Mouse (Mus musculus): Measurements from ENCODE around the gene Stx11. TPM values are rescaled to one million over a fixed set of nuclear protein-coding genes. Genes with fewer than 3 reads are reported as not detected.

Gene Stx11
- 1.3 TPM in 2 replicates for polyA plus RNA-seq (2015; fragmentation: Nextera tagmentation; extraction: Ambion mirVana)

DNA sequence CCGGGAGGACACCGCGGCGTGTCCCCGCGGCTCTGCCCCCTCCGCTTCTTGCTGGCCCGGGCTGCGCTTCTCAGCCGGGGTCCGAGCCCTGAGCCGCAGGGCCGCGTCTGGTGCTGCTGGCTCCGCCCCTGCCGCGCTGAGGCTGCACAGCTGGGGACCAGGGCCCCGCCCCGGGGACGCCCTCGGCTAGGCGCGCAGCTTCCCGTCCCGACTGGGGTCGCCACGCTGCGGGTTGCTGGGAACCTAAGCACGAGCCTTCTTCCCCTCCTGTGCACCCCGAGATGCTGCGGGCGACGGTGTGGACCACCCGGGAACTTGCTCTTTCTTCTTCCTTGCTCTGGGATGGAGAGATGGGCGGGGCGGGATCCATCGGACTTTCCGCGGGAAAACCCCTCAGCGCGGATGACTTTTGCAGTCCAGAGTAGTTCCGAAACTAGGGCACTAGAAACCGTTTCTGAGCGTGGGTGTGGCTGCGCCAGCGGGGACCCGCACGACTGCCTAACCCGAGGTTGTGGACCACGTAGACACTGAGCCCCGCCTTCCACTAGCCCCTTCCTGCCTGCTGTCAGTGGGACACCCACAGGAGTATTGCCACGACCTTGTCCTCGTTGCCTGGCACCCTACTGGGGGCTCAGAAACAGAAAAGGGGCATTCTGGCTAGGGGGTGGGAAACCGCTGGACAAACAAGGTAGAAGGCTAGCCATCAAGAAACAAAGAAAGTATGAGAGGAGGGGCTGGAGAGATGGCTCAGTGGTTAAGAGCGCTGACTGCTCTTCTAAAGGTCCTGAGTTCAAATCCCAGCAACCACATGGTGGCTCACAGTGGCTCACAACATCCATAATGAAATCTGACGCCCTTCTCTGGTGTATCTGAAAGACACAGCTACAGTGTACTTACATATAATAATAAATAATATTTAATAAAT, at the start of gene Stx11:
Stx11 (minus strand) TSS at position 148 of the 925 bp plus-strand sequence.
- no peaks in the 10 kb centered on the region for H3K9me3 ChIP-seq (ENCODE audit: control insufficient read depth, low read length)
- peak within 1 kb of the TSS; percentile 64 for H3K9ac ChIP-seq (replicated peaks; ENCODE audit: low read depth, low read length)
- peak; percentile 93 for ATAC-seq
- H3K36me3 ChIP-seq (ENCODE audit: control insufficient read depth, insufficient read depth) = no peaks in the 10 kb centered on the region
- H3K4me3 ChIP-seq (replicated peaks; ENCODE audit: low read length) = peak within 1 kb of the TSS; percentile 79
- no peak within 1 kb of the TSS for H3K27ac ChIP-seq (ENCODE audit: low read length)
- H3K4me2 ChIP-seq (ENCODE audit: low read length) = peak within 1 kb of the TSS; percentile 93
- no peaks in the 10 kb centered on the region; the same call in 1 of the 2 replicates for H3K27me3 ChIP-seq (replicated peaks; ENCODE audit: control insufficient read depth, insufficient read depth, low read length)
- peaks cover 5% of the 10 kb centered on the region; the same call in 1 of the 2 replicates for H3K4me1 ChIP-seq (replicated peaks; ENCODE audit: control insufficient read depth, insufficient read depth, low read length)
- 3% methylated on average over 55 of the region's 56 CpGs for WGBS

GRCm38 (mm10) chr10:13008737-13009121, 44.6 kb upstream of the Stx11 start:
- Histone ChIP-seq H3K4me3 (replicated peaks; ENCODE audit: low read length) (peak overlapping the region; percentile 68), H3K9me3 (ENCODE audit: control insufficient read depth, low read length) (no peaks in the 10 kb centered on the region), H3K36me3 (ENCODE audit: control insufficient read depth, insufficient read depth) (no peaks in the 10 kb centered on the region), H3K27me3 (replicated peaks; ENCODE audit: control insufficient read depth, insufficient read depth, low read length) (no peaks in the 10 kb centered on the region), H3K4me2 (ENCODE audit: low read length) (peak overlapping the region; percentile 90), H3K27ac (ENCODE audit: low read length) (peak overlapping the region; percentile 75), H3K4me1 (replicated peaks; ENCODE audit: control insufficient read depth, insufficient read depth, low read length) (peaks cover 13% of the 10 kb centered on the region), H3K9ac (replicated peaks; ENCODE audit: low read depth, low read length) (peak overlapping the region; percentile 82)
- ATAC-seq = peak; percentile 13
- WGBS = 1% methylated on average over 29 of the region's 29 CpGs

GRCm38 (mm10) chr10:13007876-13008736, 44.0 kb upstream of the Stx11 start:
- Histone ChIP-seq H3K4me1 (replicated peaks; ENCODE audit: control insufficient read depth, insufficient read depth, low read length) (peaks cover 13% of the 10 kb centered on the region), H3K9ac (replicated peaks; ENCODE audit: low read depth, low read length) (peak overlapping the region; percentile 82), H3K36me3 (ENCODE audit: control insufficient read depth, insufficient read depth) (no peaks in the 10 kb centered on the region), H3K27ac (ENCODE audit: low read length) (peak overlapping the region; percentile 75), H3K27me3 (replicated peaks; ENCODE audit: control insufficient read depth, insufficient read depth, low read length) (no peaks in the 10 kb centered on the region), H3K4me3 (replicated peaks; ENCODE audit: low read length) (peak overlapping the region; percentile 68), H3K4me2 (ENCODE audit: low read length) (peak overlapping the region; percentile 91), H3K9me3 (ENCODE audit: control insufficient read depth, low read length) (no peaks in the 10 kb centered on the region)
- 3% methylated on average over 52 of the region's 52 CpGs for WGBS
- ATAC-seq = peak; percentile 100

DNA sequence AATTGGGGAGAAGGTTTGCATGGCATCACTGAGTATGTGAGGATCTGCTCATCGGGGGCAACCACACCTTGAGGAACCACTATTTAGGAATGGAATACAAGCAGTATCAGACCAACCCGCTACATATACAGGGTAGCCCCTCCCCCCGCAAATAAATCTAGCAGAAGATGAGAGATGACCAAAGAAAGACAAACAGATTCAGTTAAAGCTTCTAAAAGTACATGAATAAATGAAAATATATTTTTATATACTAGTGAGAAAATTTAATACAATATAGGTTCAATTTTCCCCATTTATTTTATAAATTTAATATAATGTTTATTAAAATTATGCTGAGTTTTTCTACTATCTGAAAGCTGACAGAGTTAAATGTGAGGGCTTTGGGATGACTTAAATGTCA, 40.9 kb upstream of the Stx11 start, which contains the start of gene Sf3b5:
Sf3b5 (plus strand) TSS at position 301 of the 400 bp plus-strand sequence.
- Histone ChIP-seq H3K27me3 (replicated peaks; ENCODE audit: control insufficient read depth, insufficient read depth, low read length) (no peaks in the 10 kb centered on the region), H3K27ac (ENCODE audit: low read length) (no peak within 1 kb of the TSS), H3K4me1 (replicated peaks; ENCODE audit: control insufficient read depth, insufficient read depth, low read length) (peaks cover 13% of the 10 kb centered on the region), H3K9me3 (ENCODE audit: control insufficient read depth, low read length) (no peaks in the 10 kb centered on the region), H3K36me3 (ENCODE audit: control insufficient read depth, insufficient read depth) (no peaks in the 10 kb centered on the region), H3K4me2 (ENCODE audit: low read length) (no peak within 1 kb of the TSS), H3K9ac (replicated peaks; ENCODE audit: low read depth, low read length) (no peak within 1 kb of the TSS), H3K4me3 (replicated peaks; ENCODE audit: low read length) (no peak within 1 kb of the TSS)
- WGBS = 95% methylated on average over 3 of the region's 3 CpGs
- no peak for ATAC-seq

DNA sequence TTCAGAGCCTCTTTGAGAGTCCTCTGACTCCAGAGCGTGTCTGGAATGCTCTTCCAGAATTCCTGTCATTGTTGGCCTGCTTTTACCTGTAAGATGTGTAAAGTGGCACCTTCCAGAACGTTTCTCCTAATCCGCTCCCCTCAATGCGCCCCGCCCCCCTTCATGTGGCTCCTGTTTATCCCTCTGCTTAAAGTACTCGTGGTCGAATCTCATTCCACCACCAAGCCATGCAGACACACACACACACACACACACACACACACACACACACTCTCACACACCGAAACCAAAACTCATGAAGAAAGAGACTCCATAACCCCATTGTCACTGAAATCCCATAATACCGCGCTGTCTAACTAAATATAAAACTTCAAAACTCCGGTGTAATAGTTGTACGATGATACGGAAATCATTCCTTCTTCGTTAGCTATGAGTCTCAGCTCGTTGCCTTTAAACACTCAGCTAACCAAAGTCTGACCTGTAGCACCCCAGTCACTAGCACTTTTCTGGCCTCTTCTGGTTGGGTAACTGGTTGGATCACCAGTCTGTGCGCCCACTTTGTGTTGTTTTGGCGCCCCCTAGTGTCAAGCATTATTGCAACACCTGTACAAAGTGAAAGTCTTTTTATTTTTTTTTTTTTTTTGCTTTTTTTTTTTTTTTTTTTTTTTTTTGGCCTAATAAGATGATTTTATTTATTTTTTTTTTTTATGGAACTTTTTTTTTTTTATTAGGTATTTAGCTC, 32.8 kb upstream of the Stx11 start:
- H3K27ac ChIP-seq (ENCODE audit: low read length) = no peak overlapping the region
- ATAC-seq = peak; percentile 88

DNA sequence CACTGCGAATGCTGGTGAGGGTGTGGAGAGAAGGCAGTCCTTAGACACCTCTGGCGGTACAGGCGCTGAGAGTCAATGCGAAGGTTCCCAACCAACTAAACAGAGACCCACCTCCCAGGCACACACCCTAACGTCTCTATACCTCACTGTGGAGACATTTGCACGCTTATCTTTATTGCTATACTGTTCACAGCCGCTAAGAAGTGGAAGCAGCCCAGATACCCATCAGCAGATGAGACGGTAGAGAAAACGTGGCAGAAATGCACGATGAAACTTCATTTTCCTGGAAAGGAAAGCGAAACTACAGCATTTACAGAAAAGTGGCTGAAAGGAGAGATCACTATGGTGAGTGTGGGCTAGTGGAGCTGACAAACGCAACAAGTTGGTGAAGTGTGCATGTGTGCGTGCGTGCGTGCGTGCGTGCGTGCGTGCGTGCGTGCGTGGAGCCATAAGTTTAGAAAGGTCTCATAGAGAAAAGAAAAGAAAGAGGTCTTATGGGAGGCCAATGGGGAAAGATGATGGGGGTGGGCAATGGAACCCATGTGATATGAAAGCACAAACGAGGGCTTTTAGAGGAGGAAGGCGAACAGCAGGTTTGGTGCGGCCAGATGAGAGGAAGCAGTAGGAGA, 29.4 kb upstream of the Stx11 start:
- Histone ChIP-seq H3K4me1 (replicated peaks; ENCODE audit: control insufficient read depth, insufficient read depth, low read length) (no peaks in the 10 kb centered on the region), H3K9me3 (ENCODE audit: control insufficient read depth, low read length) (no peaks in the 10 kb centered on the region), H3K4me3 (replicated peaks; ENCODE audit: low read length) (no peak overlapping the region), H3K9ac (replicated peaks; ENCODE audit: low read depth, low read length) (no peak overlapping the region), H3K36me3 (ENCODE audit: control insufficient read depth, insufficient read depth) (no peaks in the 10 kb centered on the region), H3K4me2 (ENCODE audit: low read length) (no peak overlapping the region), H3K27me3 (replicated peaks; ENCODE audit: control insufficient read depth, insufficient read depth, low read length) (no peaks in the 10 kb centered on the region), H3K27ac (ENCODE audit: low read length) (no peak overlapping the region)
- ATAC-seq = no peak
- WGBS = 87% methylated on average over 25 of the region's 25 CpGs

More for the DNA sequence above, 32.8 kb upstream of the Stx11 start:
- Histone ChIP-seq H3K4me1 (replicated peaks; ENCODE audit: control insufficient read depth, insufficient read depth, low read length) (no peaks in the 10 kb centered on the region), H3K27me3 (replicated peaks; ENCODE audit: control insufficient read depth, insufficient read depth, low read length) (no peaks in the 10 kb centered on the region), H3K36me3 (ENCODE audit: control insufficient read depth, insufficient read depth) (no peaks in the 10 kb centered on the region), H3K9me3 (ENCODE audit: control insufficient read depth, low read length) (no peaks in the 10 kb centered on the region), H3K9ac (replicated peaks; ENCODE audit: low read depth, low read length) (no peak overlapping the region), H3K4me3 (replicated peaks; ENCODE audit: low read length) (no peak overlapping the region), H3K4me2 (ENCODE audit: low read length) (no peak overlapping the region)
- WGBS = 43% methylated on average over 17 of the region's 17 CpGs

DNA sequence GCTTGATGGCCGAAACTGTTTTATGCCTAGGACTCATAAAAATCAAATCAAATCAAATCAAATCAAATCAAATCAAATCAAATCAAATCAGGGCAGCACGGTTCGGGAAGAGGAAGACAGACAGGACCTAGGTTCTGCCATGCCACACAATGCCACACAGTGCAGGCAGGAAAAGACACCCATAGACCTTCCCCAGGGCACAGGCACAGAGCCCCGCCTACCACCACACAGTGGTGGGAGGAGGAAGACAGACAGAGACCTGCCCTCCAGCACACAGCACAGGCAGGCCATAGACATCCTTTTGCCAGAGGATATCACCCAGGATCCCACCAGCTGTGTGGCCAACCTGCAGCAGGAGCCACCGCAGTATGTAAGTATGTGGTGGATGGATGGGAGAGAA, 27.9 kb upstream of the Stx11 start:
- no peaks in the 10 kb centered on the region for H3K27me3 ChIP-seq (replicated peaks; ENCODE audit: control insufficient read depth, insufficient read depth, low read length)
- H3K4me3 ChIP-seq (replicated peaks; ENCODE audit: low read length) = no peak overlapping the region
- H3K4me1 ChIP-seq (replicated peaks; ENCODE audit: control insufficient read depth, insufficient read depth, low read length) = no peaks in the 10 kb centered on the region
- no peak overlapping the region for H3K4me2 ChIP-seq (ENCODE audit: low read length)
- no peak overlapping the region for H3K9ac ChIP-seq (replicated peaks; ENCODE audit: low read depth, low read length)
- no peaks in the 10 kb centered on the region for H3K9me3 ChIP-seq (ENCODE audit: control insufficient read depth, low read length)
- no peak for ATAC-seq
- H3K27ac ChIP-seq (ENCODE audit: low read length) = no peak overlapping the region
- 85% methylated on average over 5 of the region's 5 CpGs for WGBS
- no peaks in the 10 kb centered on the region for H3K36me3 ChIP-seq (ENCODE audit: control insufficient read depth, insufficient read depth)

- Histone ChIP-seq H3K36me3 (ENCODE audit: control insufficient read depth, insufficient read depth) (no peaks in the 10 kb centered on the region), H3K4me3 (replicated peaks; ENCODE audit: low read length) (no peak overlapping the region), H3K9ac (replicated peaks; ENCODE audit: low read depth, low read length) (no peak overlapping the region), H3K27me3 (replicated peaks; ENCODE audit: control insufficient read depth, insufficient read depth, low read length) (no peaks in the 10 kb centered on the region), H3K4me2 (ENCODE audit: low read length) (no peak overlapping the region), H3K9me3 (ENCODE audit: control insufficient read depth, low read length) (no peaks in the 10 kb centered on the region), H3K27ac (ENCODE audit: low read length) (no peak overlapping the region), H3K4me1 (replicated peaks; ENCODE audit: control insufficient read depth, insufficient read depth, low read length) (no peaks in the 10 kb centered on the region)
- WGBS = 54% methylated on average over 4 of the region's 4 CpGs
- ATAC-seq = peak; percentile 21; the same call in 1 of the 2 replicates
These were observed 22.8 kb upstream of the Stx11 start for GRCm38 (mm10) chr10:12986943-12987342.

Data from forebrain, embryonic 16.5 days (tissue).